Mouse (Mus musculus) neural tube, embryonic 11.5 days (tissue): ENCODE measurements at regions not wholly inside any gene's neighbourhood (a gene's known extent, or its start where the extent isn't known, plus 50 kb on each side); places are given as distances from the start of the nearest gene placed in this dataset.

ENCODE experiments used
- ATAC-seq: fragments of 200-750 bp; cut with Nextera tagmentation; 2 replicates; pipeline ENCODE4 v1.8.0; 2017; ENCODE audit warnings: moderate number of reproducible peaks, mild to moderate bottlenecking, moderate TSS enrichment, moderate library complexity; ENCODE audit not compliant: insufficient read depth, low FRiP score, low TSS enrichment
- DNase-seq: peaks from one replicate; pipeline ENCODE4 v3.0.0-alpha.2; 2015; ENCODE audit warnings: low spot score
- H3K27ac ChIP-seq: fragments of 300-500 bp; sonication (generic); 2 replicates; pipeline ENCODE4 v1.5.1; 2014; ENCODE audit warnings: low read depth, mild to moderate bottlenecking, low read length
- H3K27me3 ChIP-seq: fragments of 300-500 bp; sonication (generic); 2 replicates; pipeline ENCODE4 v1.6.1; 2014; ENCODE audit warnings: mild to moderate bottlenecking, low read length, mixed read lengths; ENCODE audit not compliant: control insufficient read depth, insufficient read depth
- H3K36me3 ChIP-seq: fragments of 300-500 bp; sonication (generic); 2 replicates; pipeline ENCODE4 v1.6.1; 2014; ENCODE audit warnings: mild to moderate bottlenecking, low read length, moderate library complexity, mixed read lengths; ENCODE audit not compliant: control insufficient read depth, insufficient read depth
- H3K4me1 ChIP-seq: fragments of 300-500 bp; sonication (generic); 2 replicates; pipeline ENCODE4 v1.6.1; 2014; ENCODE audit warnings: low read length, mixed read lengths; ENCODE audit not compliant: control insufficient read depth, insufficient read depth
- H3K4me2 ChIP-seq: fragments of 300-500 bp; sonication (generic); 2 replicates; pipeline ENCODE4 v1.6.1; 2014; ENCODE audit warnings: low read depth, mild to moderate bottlenecking, moderate library complexity
- H3K4me3 ChIP-seq: fragments of 300-500 bp; sonication (generic); 2 replicates; pipeline ENCODE4 v1.5.1; 2014; ENCODE audit warnings: low read depth, low read length
- H3K9ac ChIP-seq: fragments of 300-500 bp; sonication (generic); 2 replicates; pipeline ENCODE4 v1.6.1; 2014; ENCODE audit warnings: mild to moderate bottlenecking, low read length
- H3K9me3 ChIP-seq: fragments of 300-500 bp; sonication (generic); 2 replicates; pipeline ENCODE4 v1.6.1; 2016; ENCODE audit warnings: low read length; ENCODE audit not compliant: control insufficient read depth
- WGBS: fragments of 180-500 bp; shearing (Covaris S2); extraction: QIAGEN DNeasy Blood & Tissue Kit; methylation state at CpG from one replicate; pipeline ENCODE4 v1.1.7; 2014; 5-methylcytosine and 5-hydroxymethylcytosine counted together

- WGBS, result 36% methylated on average over 1 of the region's 1 CpGs
- no peaks in the 10 kb centered on the region for H3K36me3 ChIP-seq
- no peak overlapping the region for H3K9ac ChIP-seq
- H3K27me3 ChIP-seq, result no peaks in the 10 kb centered on the region
- no peak for ATAC-seq
- no peak overlapping the region for H3K4me2 ChIP-seq
- H3K9me3 ChIP-seq, result no peaks in the 10 kb centered on the region
- no peaks in the 10 kb centered on the region for H3K4me1 ChIP-seq
- H3K27ac ChIP-seq, result no peak overlapping the region
- H3K4me3 ChIP-seq, result no peak overlapping the region
- no peak for DNase-seq
These were observed 311.6 kb upstream of the Robo2 start for GRCm38 (mm10) chr16:74723217-74723616.

GRCm38 (mm10) chr16:74718154-74718553 is 306.5 kb upstream of the Robo2 start:
- Histone ChIP-seq H3K36me3 (no peaks in the 10 kb centered on the region), H3K9ac (no peak overlapping the region), H3K4me2 (no peak overlapping the region), H3K4me3 (no peak overlapping the region), H3K4me1 (no peaks in the 10 kb centered on the region), H3K9me3 (no peaks in the 10 kb centered on the region), H3K27me3 (no peaks in the 10 kb centered on the region), H3K27ac (no peak overlapping the region)
- DNase-seq, result no peak
- WGBS, result 76% methylated on average over 2 of the region's 2 CpGs
- ATAC-seq, result no peak

- Histone ChIP-seq H3K9ac (no peak overlapping the region), H3K4me2 (no peak overlapping the region), H3K4me3 (no peak overlapping the region), H3K27me3 (no peaks in the 10 kb centered on the region), H3K9me3 (no peaks in the 10 kb centered on the region), H3K36me3 (no peaks in the 10 kb centered on the region), H3K4me1 (no peaks in the 10 kb centered on the region), H3K27ac (no peak overlapping the region)
- DNase-seq, result no peak
- WGBS, result 63% methylated on average over 1 of the region's 1 CpGs
- no peak for ATAC-seq
These were observed 306.0 kb upstream of the Robo2 start for GRCm38 (mm10) chr16:74717622-74718021.

GRCm38 (mm10) chr16:74714950-74715349 is 303.3 kb upstream of the Robo2 start:
- no peak for DNase-seq
- no peaks in the 10 kb centered on the region for H3K9me3 ChIP-seq
- no peaks in the 10 kb centered on the region for H3K36me3 ChIP-seq
- H3K9ac ChIP-seq, result no peak overlapping the region
- H3K4me3 ChIP-seq, result no peak overlapping the region
- H3K4me2 ChIP-seq, result no peak overlapping the region
- H3K27ac ChIP-seq, result no peak overlapping the region
- H3K27me3 ChIP-seq, result no peaks in the 10 kb centered on the region
- no peak for ATAC-seq
- H3K4me1 ChIP-seq, result no peaks in the 10 kb centered on the region
- WGBS, result 46% methylated on average over 1 of the region's 1 CpGs

GRCm38 (mm10) chr16:74712515-74712914 is 300.9 kb upstream of the Robo2 start:
- H3K36me3 ChIP-seq, result no peaks in the 10 kb centered on the region
- no peak overlapping the region for H3K4me2 ChIP-seq
- H3K27me3 ChIP-seq, result no peaks in the 10 kb centered on the region
- 59% methylated on average over 6 of the region's 6 CpGs for WGBS
- ATAC-seq (no peak), DNase-seq (peak; percentile 10)
- no peak overlapping the region for H3K27ac ChIP-seq
- H3K4me3 ChIP-seq, result no peak overlapping the region
- no peaks in the 10 kb centered on the region for H3K9me3 ChIP-seq
- H3K4me1 ChIP-seq, result no peaks in the 10 kb centered on the region
- H3K9ac ChIP-seq, result no peak overlapping the region

GRCm38 (mm10) chr16:74702067-74702466 is 290.4 kb upstream of the Robo2 start:
- Histone ChIP-seq H3K4me1 (no peaks in the 10 kb centered on the region), H3K9ac (no peak overlapping the region), H3K4me3 (no peak overlapping the region), H3K4me2 (no peak overlapping the region), H3K9me3 (no peaks in the 10 kb centered on the region), H3K36me3 (no peaks in the 10 kb centered on the region), H3K27me3 (no peaks in the 10 kb centered on the region), H3K27ac (no peak overlapping the region)
- ATAC-seq, result no peak
- 77% methylated on average over 3 of the region's 3 CpGs for WGBS
- DNase-seq, result no peak

- H3K4me1 ChIP-seq, result no peaks in the 10 kb centered on the region
- no peak overlapping the region for H3K4me3 ChIP-seq
- ATAC-seq, result no peak
- no peaks in the 10 kb centered on the region for H3K9me3 ChIP-seq
- no peaks in the 10 kb centered on the region for H3K36me3 ChIP-seq
- no peak for DNase-seq
- no peak overlapping the region for H3K27ac ChIP-seq
- WGBS, result 66% methylated on average over 3 of the region's 3 CpGs
- H3K27me3 ChIP-seq, result no peaks in the 10 kb centered on the region
- H3K9ac ChIP-seq, result no peak overlapping the region
- H3K4me2 ChIP-seq, result no peak overlapping the region
These were observed 271.7 kb upstream of the Robo2 start for GRCm38 (mm10) chr16:74683371-74683770.

GRCm38 (mm10) chr16:74675586-74675985 is 264.0 kb upstream of the Robo2 start:
- DNase-seq, result no peak
- H3K4me3 ChIP-seq, result no peak overlapping the region
- H3K36me3 ChIP-seq, result no peaks in the 10 kb centered on the region
- no peaks in the 10 kb centered on the region for H3K27me3 ChIP-seq
- H3K4me1 ChIP-seq, result no peaks in the 10 kb centered on the region
- no peak overlapping the region for H3K27ac ChIP-seq
- no peaks in the 10 kb centered on the region for H3K9me3 ChIP-seq
- no peak for ATAC-seq
- no peak overlapping the region for H3K9ac ChIP-seq
- no peak overlapping the region for H3K4me2 ChIP-seq

GRCm38 (mm10) chr16:74671466-74671865 is 259.8 kb upstream of the Robo2 start:
- no peak overlapping the region for H3K9ac ChIP-seq
- DNase-seq (no peak), ATAC-seq (no peak)
- no peak overlapping the region for H3K27ac ChIP-seq
- H3K4me1 ChIP-seq, result no peaks in the 10 kb centered on the region
- no peak overlapping the region for H3K4me2 ChIP-seq
- H3K9me3 ChIP-seq, result no peaks in the 10 kb centered on the region
- H3K36me3 ChIP-seq, result no peaks in the 10 kb centered on the region
- whole genome bisulfite sequencing, result 93% methylated on average over 3 of the region's 3 CpGs
- H3K4me3 ChIP-seq, result no peak overlapping the region
- no peaks in the 10 kb centered on the region for H3K27me3 ChIP-seq
